In the genomic region with DNA sequence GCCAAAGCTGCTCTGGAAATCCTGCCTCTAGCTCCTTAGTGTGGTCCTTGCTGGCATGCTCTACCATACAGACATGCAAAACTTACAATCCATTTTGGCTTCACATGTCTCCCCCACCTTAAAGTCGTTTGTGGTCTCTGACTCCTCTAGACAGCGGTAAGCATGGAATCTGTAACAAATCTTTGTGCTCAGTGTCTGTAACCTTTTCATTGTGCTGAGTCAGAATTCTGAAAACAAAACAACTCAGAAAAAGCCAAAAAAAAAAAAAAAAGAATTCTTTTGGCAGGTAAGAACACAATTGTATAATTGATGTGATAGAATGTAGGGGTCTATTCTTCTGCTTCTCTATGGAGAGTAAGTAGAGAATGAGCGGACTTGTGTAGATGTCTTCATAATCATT, we compare ENCODE assay signal across 29 mouse cellular contexts.
A peak's percentile ranks its signal among the peaks of the same experiment; 100 is the strongest.
DNase-seq lines count a peak whose midpoint lies in the region; ATAC-seq and TF ChIP-seq lines count a peak whose summit lies in the region.
"Had no signal": no experiment of that assay in that cellular context is flagged by ENCODE, and none has a peak within 500 bp of the region (broad histone marks: within the 10 kb centered on the region; RNA-seq: fewer than 3 reads in every experiment).

No protein-coding gene starts in this region.

- dilution Hi-C loops in CH12.LX (cut with MboI; ENCODE audit: extremely low pct_ligation_motif_present, extremely low pct_unique_long_range_greater_than_20kb, low sequenced_read_pairs): no loop called here

- no peaks in the 10 kb centered on the region for H3K9me3 ChIP-seq in CH12.LX (replicated peaks; ENCODE audit: low read length)
- H3K9me3 ChIP-seq in liver, embryonic 12.5 days (replicated peaks): no peaks in the 10 kb centered on the region
- H3K9me3 ChIP-seq: embryonic facial prominence, embryonic 10.5 days; embryonic facial prominence, embryonic 13.5 days; forebrain, embryonic 15.5 days; heart, embryonic 10.5 days; heart, embryonic 13.5 days; intestine, embryonic 15.5 days had no signal

- no peak overlapping the region for H3K4me2 ChIP-seq in CH12.LX (ENCODE audit: insufficient read depth, low read depth, poor library complexity, severe bottlenecking)
- no peak overlapping the region for H3K4me2 ChIP-seq in liver, embryonic 12.5 days
- H3K4me2 ChIP-seq: embryonic facial prominence, embryonic 13.5 days; forebrain, embryonic 15.5 days; heart, embryonic 13.5 days; hindbrain, embryonic 14.5 days; intestine, embryonic 15.5 days had no signal

- H3K27me3 ChIP-seq in CH12.LX (replicated peaks): no peaks in the 10 kb centered on the region
- no peaks in the 10 kb centered on the region for H3K27me3 ChIP-seq in liver, embryonic 12.5 days (replicated peaks)
- H3K27me3 ChIP-seq: embryonic facial prominence, embryonic 13.5 days; forebrain, embryonic 15.5 days; heart, embryonic 13.5 days; intestine, embryonic 15.5 days had no signal

- TF ChIP-seq POLR2A in CH12.LX (IDR thresholded peaks at IDR 0.05; ENCODE audit: low read depth, low read length): no peak

- H3K9ac ChIP-seq in CH12.LX (ENCODE audit: insufficient read depth, low read depth): no peak overlapping the region
- no peak overlapping the region for H3K9ac ChIP-seq in liver, embryonic 12.5 days
- H3K9ac ChIP-seq: embryonic facial prominence, embryonic 13.5 days; forebrain, embryonic 15.5 days; heart, embryonic 13.5 days; hindbrain, embryonic 14.5 days; intestine, embryonic 15.5 days had no signal

- in situ Hi-C loops in CH12.LX (cut with MboI; ENCODE audit: low pct_ligation_motif_present, low pct_unique_long_range_greater_than_20kb, low sequenced_read_pairs): no loop called here

- H3K27ac ChIP-seq in CH12.LX (ENCODE audit: insufficient read depth, low read depth): no peak overlapping the region; the same call in 1 of the 2 replicates
- no peak overlapping the region for H3K27ac ChIP-seq in left cerebral cortex, adult 2 months
- H3K27ac ChIP-seq in liver, embryonic 12.5 days: no peak overlapping the region
- H3K27ac ChIP-seq: embryonic facial prominence, embryonic 10.5 days; embryonic facial prominence, embryonic 13.5 days; forebrain, embryonic 15.5 days; heart, embryonic 10.5 days; heart, embryonic 13.5 days; hindbrain, embryonic 14.5 days; intestine, embryonic 15.5 days had no signal

- no peak for TF ChIP-seq EP300 in CH12.LX (IDR thresholded peaks at IDR 0.05; ENCODE audit: low read length)

- 73% methylated on average over 3 of the region's 3 CpGs for WGBS in liver, embryonic 12.5 days (ENCODE audit: insufficient replicate concordance)

- intact Hi-C loops in left cerebral cortex, adult 2 months (cut with DNase I): loop anchor here (10.0 kb wide), 2 partner anchors 600 to 900 kb away; no protein-coding TSS in a partner anchor

- H3K4me3 ChIP-seq in CH12.LX (replicated peaks in 1 of 3; ENCODE audit: low read depth in 2 of 3, low read length in 2 of 3, poor library complexity in 1 of 3): no peak overlapping the region
- no peak overlapping the region for H3K4me3 ChIP-seq in left cerebral cortex, adult 2 months
- H3K4me3 ChIP-seq in liver, embryonic 12.5 days: no peak overlapping the region
- H3K4me3 ChIP-seq: embryonic facial prominence, embryonic 10.5 days; embryonic facial prominence, embryonic 13.5 days; forebrain, embryonic 15.5 days; heart, adult 2 months; heart, embryonic 10.5 days; heart, embryonic 13.5 days; intestine, embryonic 15.5 days had no signal

- no peak for TF ChIP-seq CTCF in CH12.LX (conservative IDR thresholded peaks at IDR 0.05 in 1 of 2, IDR thresholded peaks at IDR 0.05 in 1 of 2; ENCODE audit: low read depth in 2 of 2, low read length in 2 of 2)
- TF ChIP-seq CTCF in left cerebral cortex, adult 2 months (IDR thresholded peaks at IDR 0.05): no peak

- DNase-seq in 3T3-L1 (ENCODE audit: low read depth, low spot score) (peak; percentile 44), CH12.LX (ENCODE audit: extremely low read depth) (no peak)
- peak; percentile 21 for DNase-seq in fibroblast of lung, adult 2 months (ENCODE audit: low read depth)
- peak; percentile 15 for DNase-seq in naive thymus-derived CD4-positive, alpha-beta T cell, adult 2 months (ENCODE audit: low read depth)
- DNase-seq in left cerebral cortex, adult 2 months (ENCODE audit: extremely low spot score in 1 of 2, low spot score in 2 of 2): no peak
- DNase-seq in spleen, postnatal 10 days (ENCODE audit: low spot score in 2 of 2): no peak
- no peak for DNase-seq in thymus, postnatal 0 days (ENCODE audit: low spot score)
- DNase-seq: adrenal gland, adult 8-10 months; adrenal gland, postnatal 25 days; B cell, adult 2 months; cerebellum, adult 11-12 months; cerebellum, adult 8-10 months; cerebellum, postnatal 10 days; cerebellum, postnatal 36 days; embryo, embryonic 11 days; gastrocnemius, postnatal 10 days; gastrocnemius, postnatal 36 days; heart, adult 2 months; heart, postnatal 14 days; heart, postnatal 4 days had no signal

- peaks cover 5% of the 10 kb centered on the region; the same call in 1 of the 2 replicates for H3K79me2 ChIP-seq in CH12.LX (replicated peaks; ENCODE audit: control insufficient read depth, extremely low read depth, insufficient read depth, poor library complexity, severe bottlenecking)

- H3K36me3 ChIP-seq in CH12.LX (replicated peaks in 1 of 2; ENCODE audit: control insufficient read depth in 1 of 2, insufficient read depth in 1 of 2, low read length in 1 of 2): peaks cover 9 to 22% of the 10 kb centered on the region in 2 experiments
- H3K36me3 ChIP-seq in liver, embryonic 12.5 days: no peaks in the 10 kb centered on the region
- H3K36me3 ChIP-seq: forebrain, embryonic 15.5 days; G1E; intestine, embryonic 15.5 days had no signal

- H3K4me1 ChIP-seq in CH12.LX (ENCODE audit: control insufficient read depth in 1 of 2, insufficient read depth in 2 of 2): peaks cover 6 to 40% of the 10 kb centered on the region in 2 experiments
- no peaks in the 10 kb centered on the region for H3K4me1 ChIP-seq in liver, embryonic 12.5 days
- H3K4me1 ChIP-seq: embryonic facial prominence, embryonic 13.5 days had no signal

- no peak for TF ChIP-seq RAD21 in CH12.LX (IDR thresholded peaks at IDR 0.05; ENCODE audit: low read depth, low read length)

- ATAC-seq in liver, embryonic 12.5 days: no peak
- ATAC-seq: forebrain, embryonic 15.5 days; intestine, embryonic 15.5 days had no signal

TF ChIP-seq in CH12.LX, 34 proteins besides CTCF, POLR2A, EP300 and RAD21:
- TF ChIP-seq NRF1 (IDR thresholded peaks at IDR 0.05; ENCODE audit: low read depth, low read length) (no peak), MAFK (IDR thresholded peaks at IDR 0.05; ENCODE audit: insufficient replicate concordance, low read length) (peak; percentile 54; the same call in 1 of the 2 replicates), ETS1 (conservative IDR thresholded peaks at IDR 0.05; ENCODE audit: low read depth, low read length) (no peak)
TF ChIP-seq in CH12.LX: peak in this region for 1.

Comparison
In these comparisons a context has a peak if more than half of its experiments do, and no peak if none do; other contexts are left out.
1. DNase-seq: peak in 3T3-L1 (single experiment), fibroblast of lung, adult 2 months (single experiment) and naive thymus-derived CD4-positive, alpha-beta T cell, adult 2 months (single experiment); none in CH12.LX (single experiment), left cerebral cortex, adult 2 months (0 of 2), spleen, postnatal 10 days (0 of 2) and thymus, postnatal 0 days (single experiment).